Mouse (Mus musculus): ENCODE measurements at regions not wholly inside any gene's neighbourhood (a gene's known extent, or its start where the extent isn't known, plus 50 kb on each side); places are given as distances from the start of the nearest gene placed in this dataset.

DNA sequence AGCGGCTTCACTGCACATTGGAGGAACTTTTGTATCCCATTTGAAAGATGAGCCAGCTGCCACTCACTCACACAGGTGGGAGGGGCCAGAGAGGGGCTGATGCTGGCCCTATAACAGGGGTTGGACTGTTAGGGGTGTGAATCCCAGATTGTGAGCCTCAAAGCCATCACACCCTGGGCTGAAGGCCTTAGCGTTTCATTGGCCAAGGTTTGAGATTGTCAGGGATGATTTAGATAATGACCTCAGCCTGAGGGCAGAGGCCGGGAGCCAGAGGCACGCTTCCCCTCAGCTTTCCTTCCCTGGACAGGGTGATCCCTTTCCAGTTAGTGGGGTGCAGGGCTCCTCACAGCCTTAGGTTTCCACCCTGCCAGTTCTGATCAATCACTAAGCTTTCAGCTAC is 124.5 kb upstream of the Gjb5 start:
- TF ChIP-seq POLR2A (IDR thresholded peaks at IDR 0.05; ENCODE audit: control insufficient read depth, low read depth, low read length) (no peak), CTCF (IDR thresholded peaks at IDR 0.05; ENCODE audit: control insufficient read depth, insufficient read depth, insufficient replicate concordance, low read depth, low read length) (no peak)

Data from testis, adult 2 months (tissue).